Mouse (Mus musculus) frontal cortex, adult 2 months (tissue): ENCODE measurements around the gene Gsto2. TPM values are rescaled to one million over a fixed set of nuclear protein-coding genes. Genes with fewer than 3 reads are reported as not detected.

Experiments used
- DNase-seq, 2 experiments: peaks; one replicate each; pipeline ENCODE4 v3.0.0; 2022; ENCODE audit warnings: low spot score in 1 of 2; ENCODE audit errors: extremely low spot score in 1 of 2
- polyA plus RNA-seq: library from polyadenylated mRNA; depleted of rRNA; stranded (reverse); fragments of >200 nt; gene quantifications from 2 replicates; pipeline ENCODE4 v1.2.3, GENCODE M21; 2012; rRNA removed

The Gsto2 gene
- polyA plus RNA-seq, 1 experiment: 1.8 TPM

GRCm38 (mm10) chr19:47917396-47917795, 52.1 kb downstream of the Gsto2 start:
- DNase-seq: no peak

DNA sequence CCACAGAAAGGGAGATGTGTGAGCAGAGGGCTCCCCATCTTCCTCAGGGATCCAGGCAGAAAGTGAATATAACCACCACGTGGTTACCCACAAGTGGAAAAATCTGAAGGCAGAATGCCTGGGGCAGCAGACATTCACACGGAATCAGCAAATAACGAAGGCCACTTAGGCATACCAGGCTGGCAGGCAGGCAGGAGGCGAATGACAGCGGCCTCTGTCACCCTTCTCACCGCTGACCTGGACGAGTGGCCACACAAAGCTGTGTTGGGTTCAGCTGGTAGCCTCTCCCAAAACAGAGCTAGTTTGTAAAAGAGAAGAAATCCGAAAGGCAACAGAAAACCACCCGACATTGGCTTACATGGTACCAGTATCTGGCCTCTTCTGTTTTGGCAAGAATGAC, 52.7 kb downstream of the Gsto2 start:
- DNase-seq: no peak

DNA sequence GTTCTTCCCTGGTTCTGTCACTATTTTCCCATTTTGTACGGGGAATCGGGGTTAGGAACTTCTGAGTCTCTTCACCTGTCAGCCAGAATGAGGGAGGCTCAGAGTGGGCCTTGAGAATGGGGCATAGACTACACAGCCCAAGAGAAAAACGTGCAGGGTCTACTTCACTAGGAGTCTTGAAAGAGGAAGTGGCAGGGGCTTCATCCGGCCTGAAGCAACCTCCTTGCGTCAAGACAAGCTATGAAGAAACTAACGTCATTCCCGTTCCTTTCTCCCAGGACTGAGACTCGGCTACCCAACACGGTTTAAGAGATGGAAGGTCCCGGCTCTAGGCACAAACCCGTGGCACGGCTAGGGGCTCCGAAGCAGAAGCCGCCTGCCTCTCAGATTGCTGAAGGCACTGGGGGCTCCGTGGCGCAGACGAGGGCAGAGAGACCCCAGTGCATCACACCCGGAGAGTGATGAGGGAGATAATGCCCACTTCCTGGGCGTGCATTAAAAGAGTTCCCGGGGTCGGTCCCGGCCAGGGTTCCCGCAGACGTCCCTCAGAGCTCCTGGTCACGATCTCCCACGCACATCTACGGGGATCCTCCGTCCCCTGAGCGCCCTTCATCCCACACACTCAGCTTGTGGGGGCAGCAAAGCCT, 53.2 kb downstream of the Gsto2 start:
- DNase-seq: no peak

GRCm38 (mm10) chr19:47919126-47919965, 54.0 kb downstream of the Gsto2 start, which contains the start of the genes Cfap43 and Itprip:
Cfap43 (minus strand) TSS chr19:47919287.
Itprip (minus strand) TSS chr19:47919299.
- DNase-seq: peak in 1 of 2 experiments; percentile 60

- no peak for DNase-seq
Measured at GRCm38 (mm10) chr19:47919966-47920375, 54.6 kb downstream of the Gsto2 start.

GRCm38 (mm10) chr19:47925819-47926218, 60.5 kb downstream of the Gsto2 start:
- DNase-seq: no peak

DNA sequence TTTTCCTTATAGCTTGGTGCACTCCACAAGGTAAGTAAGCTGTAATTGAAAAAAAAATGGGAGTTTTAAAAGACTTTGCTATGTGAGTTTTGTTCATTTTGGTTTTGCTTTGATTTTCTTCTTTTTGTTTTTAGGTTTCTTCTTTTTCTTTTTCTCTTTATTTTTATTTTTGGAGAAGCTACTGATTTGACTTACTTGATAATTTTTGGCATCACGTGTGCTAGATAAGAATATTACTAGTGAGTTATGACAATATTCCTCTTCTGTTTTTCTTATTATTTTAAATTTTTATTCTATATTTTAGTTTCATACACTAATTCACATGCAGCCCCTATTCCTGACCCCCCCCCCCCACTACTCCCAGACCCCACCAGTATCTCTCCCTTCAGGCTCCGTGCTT, 61.7 kb downstream of the Gsto2 start:
- DNase-seq: no peak

- no peak for DNase-seq
Measured at GRCm38 (mm10) chr19:47929043-47929442, 63.7 kb downstream of the Gsto2 start.

DNA sequence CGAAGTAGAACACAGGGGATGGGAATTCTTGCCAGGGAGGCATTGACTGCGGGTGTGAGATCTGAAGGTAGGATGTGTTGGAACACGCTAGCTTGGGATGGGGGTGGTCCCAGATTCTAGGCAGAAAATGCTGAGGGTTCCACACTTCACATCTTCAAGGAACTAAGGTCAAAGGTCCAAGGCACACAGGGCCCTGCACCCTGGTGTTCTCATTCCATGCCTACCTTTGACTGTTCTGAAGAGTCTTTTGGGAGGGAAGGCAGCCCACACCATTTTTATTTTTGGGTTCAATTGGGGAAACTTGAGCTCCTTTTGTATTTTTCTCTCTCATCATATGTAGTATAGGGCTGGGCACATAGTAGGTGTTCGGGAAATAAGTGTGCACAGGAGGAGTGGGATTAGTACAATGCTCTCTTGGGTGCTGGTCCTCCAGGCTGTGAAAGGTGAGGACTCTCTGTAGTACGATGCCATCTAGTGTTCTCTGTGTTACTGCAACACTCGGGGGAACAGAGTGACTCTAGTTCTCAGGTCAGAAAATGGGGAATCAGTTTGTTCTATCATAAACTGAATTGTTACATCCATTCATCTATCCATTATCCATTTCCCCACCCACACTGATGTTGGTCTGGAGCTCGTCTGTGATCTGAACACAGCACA, 66.8 kb downstream of the Gsto2 start:
- DNase-seq: peak in 1 of 2 experiments; percentile 49

DNA sequence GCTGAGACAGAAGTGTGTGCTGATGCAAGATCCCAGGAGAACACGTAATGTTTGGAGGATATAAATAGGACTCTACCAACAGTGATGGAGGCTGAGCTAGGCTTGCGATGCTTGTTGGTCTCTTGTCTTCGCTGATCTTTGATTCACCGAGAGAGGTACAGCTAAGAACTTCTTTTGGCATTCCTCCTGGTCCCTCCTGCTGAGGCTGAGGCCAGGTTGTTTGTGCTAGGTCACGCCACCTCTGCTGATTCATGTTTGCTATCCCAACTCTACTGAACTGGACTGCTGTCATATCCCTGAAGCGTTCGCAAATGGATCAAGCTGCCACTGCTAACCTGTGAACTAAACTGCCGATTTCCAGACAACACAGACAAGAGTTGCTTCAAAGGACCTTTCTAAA, 68.8 kb downstream of the Gsto2 start:
- no peak for DNase-seq

GRCm38 (mm10) chr19:47934636-47935238, 69.4 kb downstream of the Gsto2 start:
- no peak for DNase-seq

GRCm38 (mm10) chr19:47935530-47935929, 70.2 kb downstream of the Gsto2 start:
- DNase-seq: no peak

Other genes with a start within 250 kb of the Gsto2 start
- 0.78 and 1.1 TPM in 2 replicates for gene Col17a1, start 173.4 kb upstream of the Gsto2 start, polyA plus RNA-seq
- gene Sfr1, start 133.9 kb upstream of the Gsto2 start, polyA plus RNA-seq: 82.0 and 88.7 TPM in 2 replicates
- gene Gsto1, start 10.6 kb upstream of the Gsto2 start, polyA plus RNA-seq: 46.5 and 48.4 TPM in 2 replicates
- 0.40 and 0.44 TPM in 2 replicates for gene Cfap43, start 53.8 kb downstream of the Gsto2 start, polyA plus RNA-seq
- gene Itprip, start 53.8 kb downstream of the Gsto2 start, polyA plus RNA-seq: 0.78 and 0.86 TPM in 2 replicates
- gene Cfap58, start 72.1 kb downstream of the Gsto2 start, polyA plus RNA-seq: 0.14 and 0.29 TPM in 2 replicates